Mouse (Mus musculus): ENCODE data around the gene Tex45. TPM values are rescaled to one million over a fixed set of nuclear protein-coding genes. Genes with fewer than 3 reads are reported as not detected.

Tex45 gene
- polyA plus RNA-seq, 1 experiment from 2014 or later = not detected

DNA sequence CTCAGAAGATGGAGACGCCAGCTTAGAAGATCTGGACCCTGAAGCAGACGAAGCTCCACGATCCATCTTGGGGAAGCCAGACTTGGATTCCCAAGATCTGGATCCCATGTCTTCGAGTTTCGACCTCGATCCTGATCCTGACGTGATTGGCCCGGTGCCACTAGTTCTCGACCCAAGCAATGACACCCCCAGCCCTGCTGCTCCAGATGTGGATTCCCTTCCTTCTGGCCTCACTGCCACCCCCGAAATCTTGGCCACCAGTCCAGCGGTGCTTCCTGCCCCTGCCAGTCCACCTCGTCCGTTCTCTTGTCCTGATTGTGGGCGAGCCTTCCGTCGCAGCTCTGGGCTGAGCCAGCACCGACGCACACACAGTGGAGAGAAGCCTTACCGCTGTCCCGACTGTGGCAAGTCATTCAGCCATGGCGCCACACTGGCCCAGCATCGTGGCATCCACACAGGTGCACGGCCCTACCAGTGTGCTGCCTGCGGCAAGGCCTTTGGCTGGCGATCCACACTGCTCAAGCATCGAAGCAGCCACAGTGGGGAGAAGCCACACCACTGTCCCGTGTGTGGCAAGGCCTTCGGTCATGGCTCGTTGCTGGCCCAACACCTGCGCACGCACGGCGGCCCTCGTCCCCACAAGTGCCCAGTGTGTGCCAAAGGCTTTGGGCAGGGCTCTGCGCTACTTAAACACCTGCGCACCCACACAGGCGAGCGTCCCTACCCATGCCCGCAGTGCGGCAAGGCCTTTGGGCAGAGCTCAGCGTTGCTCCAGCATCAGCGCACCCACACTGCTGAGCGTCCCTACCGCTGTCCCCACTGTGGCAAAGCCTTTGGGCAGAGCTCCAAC lies 25.1 kb downstream of the Tex45 start:
- H3K27me3 ChIP-seq (ENCODE audit: control insufficient read depth, insufficient read depth, low read length) = no peaks in the 10 kb centered on the region
- no peaks in the 10 kb centered on the region for H3K9me3 ChIP-seq (ENCODE audit: control insufficient read depth, low read depth, low read length)
- H3K4me3 ChIP-seq (ENCODE audit: low read depth, low read length) = no peak overlapping the region
- H3K36me3 ChIP-seq (ENCODE audit: control insufficient read depth, insufficient read depth, low read length) = peaks cover 25% of the 10 kb centered on the region
- peaks cover 12% of the 10 kb centered on the region; the same call in 1 of the 2 replicates for H3K4me1 ChIP-seq (ENCODE audit: control insufficient read depth, insufficient read depth, low read length)
- H3K9ac ChIP-seq (replicated peaks; ENCODE audit: low read depth, low read length) = no peak overlapping the region
- no peak for ATAC-seq (ENCODE audit: insufficient number of reproducible peaks, insufficient read depth, low FRiP score, low read depth)
- WGBS = 95% methylated on average over 44 of the region's 44 CpGs
- no peak overlapping the region for H3K4me2 ChIP-seq (replicated peaks; ENCODE audit: low read depth, low read length)
- H3K27ac ChIP-seq (ENCODE audit: low read length) = no peak overlapping the region

DNA sequence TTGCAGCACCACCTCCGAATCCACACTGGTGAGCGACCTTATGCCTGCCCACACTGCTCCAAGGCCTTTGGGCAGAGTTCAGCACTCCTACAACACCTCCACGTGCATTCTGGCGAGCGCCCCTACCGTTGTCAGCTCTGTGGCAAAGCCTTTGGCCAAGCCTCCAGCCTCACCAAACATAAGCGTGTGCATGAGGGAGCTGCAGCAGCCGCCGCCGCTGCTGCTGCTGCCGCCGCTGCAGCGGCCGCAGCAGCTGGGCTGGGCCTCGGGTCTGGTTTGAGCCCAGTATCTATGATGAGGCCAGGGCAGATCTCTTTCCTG lies 25.7 kb downstream of the Tex45 start:
- H3K4me1 ChIP-seq (ENCODE audit: control insufficient read depth, insufficient read depth, low read length) = peaks cover 18% of the 10 kb centered on the region; the same call in 1 of the 2 replicates
- no peak overlapping the region for H3K27ac ChIP-seq (ENCODE audit: low read length)
- no peak overlapping the region for H3K9ac ChIP-seq (replicated peaks; ENCODE audit: low read depth, low read length)
- ATAC-seq (ENCODE audit: insufficient number of reproducible peaks, insufficient read depth, low FRiP score, low read depth) = no peak
- no peak overlapping the region for H3K4me3 ChIP-seq (ENCODE audit: low read depth, low read length)
- no peaks in the 10 kb centered on the region for H3K27me3 ChIP-seq (ENCODE audit: control insufficient read depth, insufficient read depth, low read length)
- H3K4me2 ChIP-seq (replicated peaks; ENCODE audit: low read depth, low read length) = no peak overlapping the region
- peaks cover 25% of the 10 kb centered on the region for H3K36me3 ChIP-seq (ENCODE audit: control insufficient read depth, insufficient read depth, low read length)
- 91% methylated on average over 15 of the region's 15 CpGs for WGBS
- H3K9me3 ChIP-seq (ENCODE audit: control insufficient read depth, low read depth, low read length) = no peaks in the 10 kb centered on the region

DNA sequence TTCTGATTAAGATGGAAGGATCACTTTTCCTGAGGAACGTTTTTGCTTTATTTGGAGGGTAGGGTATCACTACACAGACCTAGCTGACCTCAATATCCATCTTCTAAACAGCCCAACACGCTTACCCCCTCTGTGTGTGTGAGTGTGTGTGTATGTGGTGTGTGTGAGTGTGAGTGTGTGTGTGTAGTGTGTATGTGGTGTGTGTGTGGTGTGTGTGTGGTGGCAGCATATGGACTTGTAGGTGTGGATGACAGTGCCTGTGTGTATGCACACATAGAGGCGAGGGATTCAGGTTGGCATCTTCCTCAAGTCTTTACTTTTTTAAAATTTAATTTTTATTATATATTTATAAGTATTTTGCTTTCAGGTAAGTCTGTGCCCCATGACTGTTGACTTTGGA lies 27.9 kb downstream of the Tex45 start:
- Histone ChIP-seq H3K27me3 (ENCODE audit: control insufficient read depth, insufficient read depth, low read length) (no peaks in the 10 kb centered on the region), H3K4me3 (ENCODE audit: low read depth, low read length) (no peak overlapping the region), H3K9ac (replicated peaks; ENCODE audit: low read depth, low read length) (no peak overlapping the region), H3K36me3 (ENCODE audit: control insufficient read depth, insufficient read depth, low read length) (peaks cover 25% of the 10 kb centered on the region), H3K4me1 (ENCODE audit: control insufficient read depth, insufficient read depth, low read length) (peaks cover 22% of the 10 kb centered on the region; the same call in 1 of the 2 replicates), H3K4me2 (replicated peaks; ENCODE audit: low read depth, low read length) (no peak overlapping the region), H3K27ac (ENCODE audit: low read length) (no peak overlapping the region), H3K9me3 (ENCODE audit: control insufficient read depth, low read depth, low read length) (no peaks in the 10 kb centered on the region)
- ATAC-seq (ENCODE audit: insufficient number of reproducible peaks, insufficient read depth, low FRiP score, low read depth) = no peak
- 85% methylated on average over 3 of the region's 3 CpGs for WGBS

DNA sequence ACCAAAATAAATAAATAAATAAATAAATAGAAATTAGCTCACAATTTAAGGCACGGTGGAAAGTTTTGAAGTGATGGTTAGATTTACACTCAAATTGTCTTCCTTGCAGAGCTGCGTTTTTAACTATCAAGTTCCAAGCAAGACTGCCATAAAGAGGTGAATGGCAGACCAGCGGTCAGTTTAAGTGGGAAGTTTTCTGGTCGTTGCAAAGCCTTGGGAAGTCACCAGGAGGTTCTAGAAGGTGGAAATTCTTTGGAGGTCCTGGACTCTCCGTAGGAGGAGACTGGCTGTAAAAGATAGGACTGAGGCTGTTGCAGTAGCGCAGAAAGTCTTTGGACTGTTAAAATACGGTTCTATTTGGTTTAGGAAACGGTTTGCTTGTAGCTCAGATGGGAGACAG lies 29.1 kb downstream of the Tex45 start:
- Histone ChIP-seq H3K9ac (replicated peaks; ENCODE audit: low read depth, low read length) (peak overlapping the region; percentile 73), H3K4me2 (replicated peaks; ENCODE audit: low read depth, low read length) (peak overlapping the region; percentile 68), H3K4me3 (ENCODE audit: low read depth, low read length) (peak overlapping the region; percentile 66), H3K27me3 (ENCODE audit: control insufficient read depth, insufficient read depth, low read length) (no peaks in the 10 kb centered on the region), H3K27ac (ENCODE audit: low read length) (peak overlapping the region; percentile 93), H3K9me3 (ENCODE audit: control insufficient read depth, low read depth, low read length) (no peaks in the 10 kb centered on the region), H3K36me3 (ENCODE audit: control insufficient read depth, insufficient read depth, low read length) (peaks cover 22% of the 10 kb centered on the region), H3K4me1 (ENCODE audit: control insufficient read depth, insufficient read depth, low read length) (0 out of 2 replicates have a peak, but pooled peaks cover 17% of the 10 kb centered on the region)
- 3% methylated on average over 8 of the region's 8 CpGs for WGBS
- ATAC-seq (ENCODE audit: insufficient number of reproducible peaks, insufficient read depth, low FRiP score, low read depth) = peak; percentile 2; the same call in 1 of the 2 replicates

DNA sequence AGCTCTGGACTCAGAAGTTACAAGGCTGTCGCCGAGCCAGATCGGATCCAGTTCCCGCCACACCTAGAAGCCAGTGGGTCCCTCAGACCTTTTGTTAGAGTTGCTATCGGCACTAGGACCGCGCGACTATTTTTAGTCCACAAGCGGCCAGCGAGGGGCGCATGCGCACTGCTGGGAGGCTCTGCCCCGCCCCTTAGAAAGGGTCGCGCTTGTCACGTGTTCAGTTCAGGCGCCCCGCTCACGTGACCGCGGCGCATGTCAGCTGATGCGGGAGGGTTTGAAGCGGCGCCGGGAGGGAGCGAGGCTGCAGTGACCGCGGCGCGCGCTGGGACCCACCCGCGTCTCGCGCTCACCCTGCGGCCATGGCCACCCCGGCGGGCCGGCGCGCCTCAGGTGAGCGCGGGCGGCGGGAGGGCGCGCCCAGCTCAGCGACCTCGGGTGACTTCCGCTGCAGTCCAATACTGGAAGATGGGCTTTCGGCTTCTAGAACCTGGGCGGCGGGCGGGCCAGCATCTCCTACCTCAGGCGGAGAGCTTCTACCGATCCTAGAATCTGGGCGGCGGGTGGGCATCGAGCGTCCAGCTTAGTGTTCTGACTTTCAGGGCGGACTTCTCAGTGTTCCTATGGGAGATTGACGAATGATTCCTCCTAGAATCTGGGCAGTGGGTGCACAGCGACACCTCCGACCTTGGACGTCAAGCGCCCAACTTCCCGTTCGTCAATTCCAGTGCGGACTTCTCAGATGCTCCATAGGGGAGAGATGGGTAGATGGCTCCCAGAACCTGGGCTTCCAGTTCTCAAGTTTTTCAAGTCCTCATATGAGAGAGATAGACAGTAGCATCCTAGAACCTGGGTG lies 29.8 kb downstream of the Tex45 start, which contains the start of gene Mcoln1:
Gene Mcoln1 (plus strand): TSS at position 223 of the 856 bp plus-strand sequence.
- Histone ChIP-seq H3K9ac (replicated peaks; ENCODE audit: low read depth, low read length) (peak within 1 kb of the TSS; percentile 73), H3K9me3 (ENCODE audit: control insufficient read depth, low read depth, low read length) (no peaks in the 10 kb centered on the region), H3K4me2 (replicated peaks; ENCODE audit: low read depth, low read length) (peak within 1 kb of the TSS; percentile 83), H3K4me3 (ENCODE audit: low read depth, low read length) (peak within 1 kb of the TSS; percentile 66), H3K27ac (ENCODE audit: low read length) (peak within 1 kb of the TSS; percentile 93), H3K4me1 (ENCODE audit: control insufficient read depth, insufficient read depth, low read length) (0 out of 2 replicates have a peak, but pooled peaks cover 17% of the 10 kb centered on the region), H3K27me3 (ENCODE audit: control insufficient read depth, insufficient read depth, low read length) (no peaks in the 10 kb centered on the region), H3K36me3 (ENCODE audit: control insufficient read depth, insufficient read depth, low read length) (peaks cover 20% of the 10 kb centered on the region)
- peak; percentile 89 for ATAC-seq (ENCODE audit: insufficient number of reproducible peaks, insufficient read depth, low FRiP score, low read depth)
- under 1% methylated on average over 70 of the region's 70 CpGs for WGBS

DNA sequence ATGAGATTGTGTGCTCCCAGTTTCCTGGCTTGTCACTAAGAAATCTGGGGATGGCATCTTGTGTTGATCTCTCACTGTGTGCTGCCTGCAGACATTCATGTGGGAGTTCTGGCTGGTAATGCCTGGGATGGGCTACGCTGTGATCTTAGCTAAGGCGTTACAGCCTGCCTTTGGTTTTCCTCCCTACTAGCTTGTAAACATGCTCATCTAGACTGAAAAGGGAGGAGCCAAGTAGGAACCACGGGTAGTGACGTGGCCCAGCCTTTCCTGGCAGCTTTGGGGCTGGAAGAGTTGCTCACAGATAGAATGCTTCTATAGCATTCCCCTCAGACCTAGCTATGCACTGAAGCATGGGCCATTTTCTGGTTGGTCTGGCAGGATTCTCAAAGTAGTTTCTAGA lies 31.6 kb downstream of the Tex45 start:
- Histone ChIP-seq H3K4me1 (ENCODE audit: control insufficient read depth, insufficient read depth, low read length) (0 out of 2 replicates have a peak, but pooled peaks cover 17% of the 10 kb centered on the region), H3K27ac (ENCODE audit: low read length) (no peak overlapping the region), H3K9ac (replicated peaks; ENCODE audit: low read depth, low read length) (no peak overlapping the region), H3K9me3 (ENCODE audit: control insufficient read depth, low read depth, low read length) (no peaks in the 10 kb centered on the region), H3K4me3 (ENCODE audit: low read depth, low read length) (no peak overlapping the region), H3K27me3 (ENCODE audit: control insufficient read depth, insufficient read depth, low read length) (no peaks in the 10 kb centered on the region), H3K36me3 (ENCODE audit: control insufficient read depth, insufficient read depth, low read length) (peaks cover 7% of the 10 kb centered on the region), H3K4me2 (replicated peaks; ENCODE audit: low read depth, low read length) (no peak overlapping the region)
- WGBS = 65% methylated on average over 4 of the region's 4 CpGs
- no peak for ATAC-seq (ENCODE audit: insufficient number of reproducible peaks, insufficient read depth, low FRiP score, low read depth)

DNA sequence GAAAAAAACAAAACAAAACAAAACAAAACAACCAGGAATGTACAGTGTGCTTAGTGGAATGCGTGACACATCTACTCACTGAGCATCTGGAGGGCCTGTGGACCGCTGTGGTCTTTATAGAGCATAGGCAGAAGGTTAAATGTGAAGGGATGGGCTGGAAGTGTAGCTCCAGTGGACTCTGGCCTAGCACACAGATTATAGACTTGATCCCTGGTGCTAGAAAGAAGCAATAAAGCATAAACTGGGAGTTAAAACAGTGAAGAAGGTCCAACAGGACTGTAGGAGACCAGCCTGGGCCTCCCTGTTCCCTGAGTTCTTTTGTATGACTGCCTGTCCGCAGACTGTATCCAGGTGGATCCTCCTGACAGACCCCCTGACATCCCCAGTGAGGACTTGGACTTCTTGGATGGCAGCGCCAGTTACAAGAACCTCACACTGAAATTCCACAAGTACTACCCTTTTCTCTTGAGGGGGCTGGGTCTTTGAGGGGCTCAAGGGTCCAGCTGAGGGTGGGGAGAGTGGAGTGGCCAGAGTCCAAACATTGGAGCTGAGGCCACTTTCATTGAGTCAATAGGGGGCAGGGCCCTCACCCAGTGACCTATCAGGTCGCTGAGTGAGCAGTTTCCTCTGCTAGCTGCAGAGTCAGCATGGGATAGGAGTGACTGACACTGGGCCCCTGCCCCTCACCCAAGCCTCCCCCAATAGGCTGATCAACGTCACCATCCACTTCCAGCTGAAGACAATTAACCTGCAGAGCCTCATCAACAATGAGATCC lies 37.5 kb downstream of the Tex45 start:
- H3K4me3 ChIP-seq (ENCODE audit: low read depth, low read length) = no peak overlapping the region
- H3K27ac ChIP-seq (ENCODE audit: low read length) = no peak overlapping the region
- no peaks in the 10 kb centered on the region for H3K9me3 ChIP-seq (ENCODE audit: control insufficient read depth, low read depth, low read length)
- WGBS = 85% methylated on average over 6 of the region's 6 CpGs
- no peak overlapping the region for H3K9ac ChIP-seq (replicated peaks; ENCODE audit: low read depth, low read length)
- no peak for ATAC-seq (ENCODE audit: insufficient number of reproducible peaks, insufficient read depth, low FRiP score, low read depth)
- H3K27me3 ChIP-seq (ENCODE audit: control insufficient read depth, insufficient read depth, low read length) = no peaks in the 10 kb centered on the region
- H3K36me3 ChIP-seq (ENCODE audit: control insufficient read depth, insufficient read depth, low read length) = peaks cover 28% of the 10 kb centered on the region
- H3K4me1 ChIP-seq (ENCODE audit: control insufficient read depth, insufficient read depth, low read length) = no peaks in the 10 kb centered on the region
- H3K4me2 ChIP-seq (replicated peaks; ENCODE audit: low read depth, low read length) = no peak overlapping the region
